Mouse (Mus musculus) midbrain, embryonic 16.5 days (tissue): ENCODE measurements around the gene Rpap3. TPM values are rescaled to one million over a fixed set of nuclear protein-coding genes. Genes with fewer than 3 reads are reported as not detected.

Experiments used
- ATAC-seq: fragments of 200-750 bp; cut with Nextera tagmentation; 2 replicates; pipeline ENCODE4 v1.8.0; 2017; ENCODE audit warnings: moderate TSS enrichment
- H3K27ac ChIP-seq: fragments of 300-500 bp; sonication (generic); 2 replicates; pipeline ENCODE4 v1.5.1; 2014; ENCODE audit warnings: mild to moderate bottlenecking, low read length, mixed read lengths
- H3K27me3 ChIP-seq: fragments of 300-500 bp; sonication (generic); 2 replicates; pipeline ENCODE4 v1.6.1; 2014; ENCODE audit warnings: low read depth, low read length, mixed read lengths; ENCODE audit not compliant: control insufficient read depth, insufficient read depth
- H3K36me3 ChIP-seq: fragments of 300-500 bp; sonication (generic); 2 replicates; pipeline ENCODE4 v1.6.1; 2014; ENCODE audit warnings: mild to moderate bottlenecking, low read length, moderate library complexity, mixed read lengths; ENCODE audit not compliant: control insufficient read depth, insufficient read depth
- H3K4me1 ChIP-seq: fragments of 300-500 bp; sonication (generic); 2 replicates; pipeline ENCODE4 v1.6.1; 2014; ENCODE audit warnings: mild to moderate bottlenecking, low read length, mixed read lengths; ENCODE audit not compliant: control insufficient read depth, insufficient read depth
- H3K4me2 ChIP-seq: fragments of 300-500 bp; sonication (generic); 2 replicates; pipeline ENCODE4 v1.6.1; 2014; ENCODE audit warnings: mild to moderate bottlenecking, low read length, mixed read lengths
- H3K4me3 ChIP-seq: fragments of 300-500 bp; sonication (generic); 2 replicates; pipeline ENCODE4 v1.5.1; 2014; ENCODE audit warnings: low read depth, mild to moderate bottlenecking, low read length, moderate library complexity, mixed read lengths
- H3K9ac ChIP-seq: fragments of 300-500 bp; sonication (generic); 2 replicates; pipeline ENCODE4 v1.6.1; 2014; ENCODE audit warnings: low read depth, low read length, mixed read lengths
- H3K9me3 ChIP-seq: fragments of 300-500 bp; sonication (generic); replicated peaks from 2 replicates; pipeline ENCODE4 v1.6.1; 2014; ENCODE audit warnings: mild to moderate bottlenecking, low read length, mixed read lengths; ENCODE audit not compliant: control insufficient read depth, poor library complexity, severe bottlenecking
- WGBS: fragments of 180-500 bp; shearing (Covaris S2); extraction: QIAGEN DNeasy Blood & Tissue Kit; methylation state at CpG from one replicate; pipeline ENCODE4 v1.1.7; 2014; 5-methylcytosine and 5-hydroxymethylcytosine counted together
- polyA plus RNA-seq: library from polyadenylated mRNA; unstranded; fragments of >200 nt; fragmentation: Nextera tagmentation; extraction: Ambion mirVana; gene quantifications from 2 replicates; pipeline ENCODE4 v1.2.1, GENCODE M21; 2015

Rpap3 gene
- 37.3 and 41.9 TPM in 2 replicates for polyA plus RNA-seq

GRCm38 (mm10) chr15:97705211-97706050 lies at the start of gene Rpap3:
Gene Rpap3 (minus strand): TSS chr15:97705825.
- Histone ChIP-seq H3K27me3 (no peaks in the 10 kb centered on the region), H3K36me3 (peaks cover 15% of the 10 kb centered on the region), H3K4me1 (peaks cover 11% of the 10 kb centered on the region), H3K4me3 (peak within 1 kb of the TSS; percentile 100), H3K9me3 (no peaks in the 10 kb centered on the region), H3K4me2 (peak within 1 kb of the TSS; percentile 89), H3K9ac (peak within 1 kb of the TSS; percentile 98), H3K27ac (peak within 1 kb of the TSS; percentile 77; the same call in 1 of the 2 replicates)
- under 1% methylated on average over 58 of the region's 71 CpGs for WGBS
- ATAC-seq = peak; percentile 93

GRCm38 (mm10) chr15:97755361-97755760 lies 49.7 kb upstream of the Rpap3 start:
- Histone ChIP-seq H3K27me3 (no peaks in the 10 kb centered on the region), H3K9me3 (no peaks in the 10 kb centered on the region), H3K4me2 (no peak overlapping the region), H3K36me3 (peaks cover 8% of the 10 kb centered on the region), H3K9ac (no peak overlapping the region), H3K4me1 (peaks cover 5% of the 10 kb centered on the region; the same call in 1 of the 2 replicates), H3K4me3 (no peak overlapping the region), H3K27ac (no peak overlapping the region)
- WGBS = 42% methylated on average over 8 of the region's 8 CpGs
- no peak for ATAC-seq

GRCm38 (mm10) chr15:97754476-97754875 lies 48.9 kb upstream of the Rpap3 start:
- no peak overlapping the region for H3K4me3 ChIP-seq
- WGBS = 69% methylated on average over 6 of the region's 6 CpGs
- no peaks in the 10 kb centered on the region for H3K9me3 ChIP-seq
- H3K4me2 ChIP-seq = no peak overlapping the region
- peaks cover 5% of the 10 kb centered on the region; the same call in 1 of the 2 replicates for H3K4me1 ChIP-seq
- no peaks in the 10 kb centered on the region for H3K27me3 ChIP-seq
- no peak overlapping the region for H3K9ac ChIP-seq
- ATAC-seq = no peak
- peaks cover 4% of the 10 kb centered on the region; the same call in 1 of the 2 replicates for H3K36me3 ChIP-seq
- H3K27ac ChIP-seq = no peak overlapping the region

- Histone ChIP-seq H3K9me3 (no peaks in the 10 kb centered on the region), H3K9ac (no peak overlapping the region), H3K4me3 (no peak overlapping the region), H3K36me3 (no peaks in the 10 kb centered on the region), H3K27me3 (no peaks in the 10 kb centered on the region), H3K27ac (no peak overlapping the region), H3K4me2 (no peak overlapping the region), H3K4me1 (peaks cover 5% of the 10 kb centered on the region; the same call in 1 of the 2 replicates)
- no peak for ATAC-seq
- WGBS = 95% methylated on average over 5 of the region's 5 CpGs
Measured at GRCm38 (mm10) chr15:97752491-97752890, 46.9 kb upstream of the Rpap3 start.

- H3K9ac ChIP-seq = no peak overlapping the region
- WGBS = 87% methylated on average over 2 of the region's 2 CpGs
- peaks cover 5% of the 10 kb centered on the region; the same call in 1 of the 2 replicates for H3K4me1 ChIP-seq
- no peak for ATAC-seq
- no peaks in the 10 kb centered on the region for H3K27me3 ChIP-seq
- H3K4me2 ChIP-seq = no peak overlapping the region
- H3K36me3 ChIP-seq = no peaks in the 10 kb centered on the region
- H3K9me3 ChIP-seq = no peaks in the 10 kb centered on the region
- H3K4me3 ChIP-seq = no peak overlapping the region
- no peak overlapping the region for H3K27ac ChIP-seq
Measured at GRCm38 (mm10) chr15:97751676-97752075, 46.1 kb upstream of the Rpap3 start.

- H3K9ac ChIP-seq = no peak overlapping the region
- H3K9me3 ChIP-seq = no peaks in the 10 kb centered on the region
- peaks cover 5% of the 10 kb centered on the region; the same call in 1 of the 2 replicates for H3K4me1 ChIP-seq
- peak overlapping the region; percentile 13; the same call in 1 of the 2 replicates for H3K27ac ChIP-seq
- no peaks in the 10 kb centered on the region; the same call in 1 of the 2 replicates for H3K36me3 ChIP-seq
- no peak overlapping the region for H3K4me3 ChIP-seq
- no peaks in the 10 kb centered on the region for H3K27me3 ChIP-seq
- ATAC-seq = peak; percentile 76
- 24% methylated on average over 12 of the region's 12 CpGs for WGBS
- no peak overlapping the region for H3K4me2 ChIP-seq
Measured at GRCm38 (mm10) chr15:97750697-97751096, 45.1 kb upstream of the Rpap3 start.

- no peaks in the 10 kb centered on the region for H3K27me3 ChIP-seq
- 87% methylated on average over 13 of the region's 13 CpGs for WGBS
- H3K4me3 ChIP-seq = no peak overlapping the region
- H3K9me3 ChIP-seq = no peaks in the 10 kb centered on the region
- H3K4me1 ChIP-seq = peaks cover 5% of the 10 kb centered on the region; the same call in 1 of the 2 replicates
- ATAC-seq = no peak; the same call in 1 of the 2 replicates
- no peak overlapping the region for H3K9ac ChIP-seq
- no peak overlapping the region for H3K4me2 ChIP-seq
- no peaks in the 10 kb centered on the region; the same call in 1 of the 2 replicates for H3K36me3 ChIP-seq
- H3K27ac ChIP-seq = no peak overlapping the region
Measured at GRCm38 (mm10) chr15:97749841-97750240, 44.2 kb upstream of the Rpap3 start.

- H3K4me1 ChIP-seq = peaks cover 5% of the 10 kb centered on the region; the same call in 1 of the 2 replicates
- 95% methylated on average over 9 of the region's 9 CpGs for WGBS
- no peak for ATAC-seq
- no peak overlapping the region for H3K4me3 ChIP-seq
- H3K9ac ChIP-seq = no peak overlapping the region
- no peaks in the 10 kb centered on the region for H3K9me3 ChIP-seq
- H3K4me2 ChIP-seq = no peak overlapping the region
- no peak overlapping the region for H3K27ac ChIP-seq
- H3K27me3 ChIP-seq = no peaks in the 10 kb centered on the region
- H3K36me3 ChIP-seq = no peaks in the 10 kb centered on the region; the same call in 1 of the 2 replicates
Measured at GRCm38 (mm10) chr15:97749397-97749796, 43.8 kb upstream of the Rpap3 start.

GRCm38 (mm10) chr15:97748964-97749363 lies 43.3 kb upstream of the Rpap3 start:
- WGBS = 88% methylated on average over 4 of the region's 4 CpGs
- Histone ChIP-seq H3K4me2 (no peak overlapping the region), H3K4me1 (peaks cover 5% of the 10 kb centered on the region; the same call in 1 of the 2 replicates), H3K9ac (no peak overlapping the region), H3K27me3 (no peaks in the 10 kb centered on the region), H3K27ac (no peak overlapping the region), H3K9me3 (no peaks in the 10 kb centered on the region), H3K36me3 (no peaks in the 10 kb centered on the region; the same call in 1 of the 2 replicates), H3K4me3 (no peak overlapping the region)
- ATAC-seq = no peak
